Mouse (Mus musculus) hindbrain, embryonic 15.5 days (tissue): ENCODE results near the gene Acvr2b. TPM values are rescaled to one million over a fixed set of nuclear protein-coding genes. Genes with fewer than 3 reads are reported as not detected.

Experiments
- ATAC-seq: fragments of 200-750 bp; cut with Nextera tagmentation; 2 replicates; pipeline ENCODE4 v1.8.0; 2017; ENCODE audit warnings: low read depth, moderate number of reproducible peaks, moderate TSS enrichment; ENCODE audit not compliant: low FRiP score
- H3K27ac ChIP-seq: fragments of 300-500 bp; sonication (generic); replicated peaks from 2 replicates; pipeline ENCODE4 v1.5.1; 2015; ENCODE audit warnings: mild to moderate bottlenecking, inconsistent platforms
- H3K27me3 ChIP-seq: fragments of 300-500 bp; sonication (generic); 2 replicates; pipeline ENCODE4 v1.6.1; 2015; ENCODE audit warnings: control low read depth, inconsistent platforms
- H3K36me3 ChIP-seq: fragments of 300-500 bp; sonication (generic); 2 replicates; pipeline ENCODE4 v1.6.1; 2015; ENCODE audit warnings: control low read depth, inconsistent platforms
- H3K4me1 ChIP-seq: fragments of 300-500 bp; sonication (generic); replicated peaks from 2 replicates; pipeline ENCODE4 v1.6.1; 2015; ENCODE audit warnings: control low read depth, inconsistent platforms
- H3K4me2 ChIP-seq: fragments of 300-500 bp; sonication (generic); 2 replicates; pipeline ENCODE4 v1.6.1; 2015; ENCODE audit warnings: moderate library complexity, mild to moderate bottlenecking, inconsistent platforms
- H3K4me3 ChIP-seq: fragments of 300-500 bp; sonication (generic); 2 replicates; pipeline ENCODE4 v1.5.1; 2015; ENCODE audit warnings: mild to moderate bottlenecking, inconsistent platforms
- H3K9ac ChIP-seq: fragments of 300-500 bp; sonication (generic); 2 replicates; pipeline ENCODE4 v1.6.1; 2015; ENCODE audit warnings: inconsistent platforms
- H3K9me3 ChIP-seq: fragments of 300-500 bp; sonication (generic); 2 replicates; pipeline ENCODE4 v1.6.1; 2016; ENCODE audit warnings: control low read depth, inconsistent platforms
- WGBS: fragments of 180-500 bp; shearing (Covaris S2); methylation state at CpG from one replicate; pipeline ENCODE4 v1.1.7; 2015; 5-methylcytosine and 5-hydroxymethylcytosine counted together
- polyA plus RNA-seq: library from polyadenylated mRNA; unstranded; fragments of >200 nt; fragmentation: Nextera tagmentation; extraction: Ambion mirVana; gene quantifications from 2 replicates; pipeline ENCODE4 v1.2.1, GENCODE M21; 2015

Gene Acvr2b
- polyA plus RNA-seq, 1 experiment from 2014 or later: 52.7 TPM

GRCm38 (mm10) chr9:119378231-119378630, 23.7 kb upstream of the Acvr2b start:
- H3K4me1 ChIP-seq: no peaks in the 10 kb centered on the region; the same call in 1 of the 2 replicates
- no peak for ATAC-seq

GRCm38 (mm10) chr9:119382603-119383002, 19.3 kb upstream of the Acvr2b start:
- no peak for ATAC-seq
- 62% methylated on average over 6 of the region's 6 CpGs for WGBS
- H3K36me3 ChIP-seq: no peaks in the 10 kb centered on the region
- no peaks in the 10 kb centered on the region for H3K27me3 ChIP-seq
- H3K9ac ChIP-seq: no peak overlapping the region
- H3K9me3 ChIP-seq: no peaks in the 10 kb centered on the region
- no peaks in the 10 kb centered on the region; the same call in 1 of the 2 replicates for H3K4me1 ChIP-seq
- H3K4me3 ChIP-seq: no peak overlapping the region
- no peak overlapping the region for H3K4me2 ChIP-seq
- H3K27ac ChIP-seq: no peak overlapping the region

More at GRCm38 (mm10) chr9:119378231-119378630, 23.7 kb upstream of the Acvr2b start:
- Histone ChIP-seq H3K9me3 (no peaks in the 10 kb centered on the region), H3K27me3 (no peaks in the 10 kb centered on the region), H3K27ac (no peak overlapping the region), H3K36me3 (no peaks in the 10 kb centered on the region), H3K9ac (no peak overlapping the region), H3K4me2 (no peak overlapping the region), H3K4me3 (no peak overlapping the region)
- WGBS: 93% methylated on average over 4 of the region's 4 CpGs

- H3K27me3 ChIP-seq: no peaks in the 10 kb centered on the region
- WGBS: 63% methylated on average over 5 of the region's 5 CpGs
- no peak overlapping the region for H3K4me2 ChIP-seq
- no peaks in the 10 kb centered on the region for H3K9me3 ChIP-seq
- no peak overlapping the region for H3K9ac ChIP-seq
- no peak overlapping the region for H3K27ac ChIP-seq
- no peak for ATAC-seq
- no peaks in the 10 kb centered on the region for H3K36me3 ChIP-seq
- H3K4me1 ChIP-seq: no peaks in the 10 kb centered on the region
- no peak overlapping the region for H3K4me3 ChIP-seq
Measured at GRCm38 (mm10) chr9:119388956-119389355, 13.0 kb upstream of the Acvr2b start.

GRCm38 (mm10) chr9:119390214-119390613, 11.7 kb upstream of the Acvr2b start:
- no peaks in the 10 kb centered on the region for H3K9me3 ChIP-seq
- H3K9ac ChIP-seq: no peak overlapping the region
- ATAC-seq: no peak
- WGBS: 95% methylated on average over 2 of the region's 2 CpGs
- H3K4me1 ChIP-seq: no peaks in the 10 kb centered on the region
- H3K36me3 ChIP-seq: no peaks in the 10 kb centered on the region
- no peak overlapping the region for H3K4me3 ChIP-seq
- H3K27ac ChIP-seq: no peak overlapping the region
- no peak overlapping the region for H3K4me2 ChIP-seq
- no peaks in the 10 kb centered on the region for H3K27me3 ChIP-seq

- no peak overlapping the region for H3K4me3 ChIP-seq
- WGBS: 94% methylated on average over 1 of the region's 1 CpGs
- H3K27me3 ChIP-seq: no peaks in the 10 kb centered on the region
- no peaks in the 10 kb centered on the region for H3K4me1 ChIP-seq
- no peak overlapping the region for H3K27ac ChIP-seq
- no peaks in the 10 kb centered on the region for H3K36me3 ChIP-seq
- no peak overlapping the region for H3K9ac ChIP-seq
- no peaks in the 10 kb centered on the region for H3K9me3 ChIP-seq
- no peak overlapping the region for H3K4me2 ChIP-seq
- no peak for ATAC-seq
Measured at GRCm38 (mm10) chr9:119394808-119395207, 7.1 kb upstream of the Acvr2b start.

GRCm38 (mm10) chr9:119401351-119401750, 567 bp upstream of the Acvr2b start:
- Histone ChIP-seq H3K36me3 (no peaks in the 10 kb centered on the region), H3K27me3 (no peaks in the 10 kb centered on the region), H3K27ac (peak overlapping the region; percentile 97), H3K9ac (peak overlapping the region; percentile 93; the same call in 1 of the 2 replicates), H3K4me1 (peaks cover 36% of the 10 kb centered on the region), H3K4me2 (peak overlapping the region; percentile 88), H3K4me3 (peak overlapping the region; percentile 68), H3K9me3 (no peaks in the 10 kb centered on the region)
- 3% methylated on average over 7 of the region's 7 CpGs for WGBS
- no peak; the same call in 1 of the 2 replicates for ATAC-seq

- WGBS: under 1% methylated on average over 119 of the region's 127 CpGs
- H3K27ac ChIP-seq: peak overlapping the region; percentile 97
- ATAC-seq: no peak; the same call in none of the 2 replicates
- peak overlapping the region; percentile 88 for H3K4me2 ChIP-seq
- peaks cover 39% of the 10 kb centered on the region for H3K4me1 ChIP-seq
- no peaks in the 10 kb centered on the region for H3K9me3 ChIP-seq
- no peaks in the 10 kb centered on the region for H3K36me3 ChIP-seq
- peak overlapping the region; percentile 68 for H3K4me3 ChIP-seq
- no peaks in the 10 kb centered on the region for H3K27me3 ChIP-seq
- peak overlapping the region; percentile 93 for H3K9ac ChIP-seq
Measured at GRCm38 (mm10) chr9:119402253-119403235, 626 bp downstream of the Acvr2b start.

GRCm38 (mm10) chr9:119403236-119403641, 1.3 kb downstream of the Acvr2b start:
- no peaks in the 10 kb centered on the region for H3K27me3 ChIP-seq
- ATAC-seq: no peak; the same call in 1 of the 2 replicates
- H3K4me2 ChIP-seq: peak overlapping the region; percentile 88
- peaks cover 39% of the 10 kb centered on the region for H3K4me1 ChIP-seq
- H3K9me3 ChIP-seq: no peaks in the 10 kb centered on the region
- under 1% methylated on average over 26 of the region's 26 CpGs for WGBS
- peak overlapping the region; percentile 97 for H3K27ac ChIP-seq
- peak overlapping the region; percentile 93 for H3K9ac ChIP-seq
- no peaks in the 10 kb centered on the region for H3K36me3 ChIP-seq
- peak overlapping the region; percentile 68 for H3K4me3 ChIP-seq

- peaks cover 42% of the 10 kb centered on the region for H3K4me1 ChIP-seq
- H3K4me2 ChIP-seq: peak overlapping the region; percentile 88
- no peaks in the 10 kb centered on the region for H3K9me3 ChIP-seq
- no peaks in the 10 kb centered on the region for H3K36me3 ChIP-seq
- no peak overlapping the region for H3K9ac ChIP-seq
- no peak overlapping the region for H3K27ac ChIP-seq
- 53% methylated on average over 5 of the region's 5 CpGs for WGBS
- peak overlapping the region; percentile 68 for H3K4me3 ChIP-seq
- no peak for ATAC-seq
- no peaks in the 10 kb centered on the region for H3K27me3 ChIP-seq
Measured at GRCm38 (mm10) chr9:119404090-119404489, 2.2 kb downstream of the Acvr2b start.

GRCm38 (mm10) chr9:119407884-119408283, 6.0 kb downstream of the Acvr2b start:
- ATAC-seq: no peak
- no peaks in the 10 kb centered on the region for H3K9me3 ChIP-seq
- H3K9ac ChIP-seq: no peak overlapping the region
- peaks cover 34% of the 10 kb centered on the region for H3K4me1 ChIP-seq
- no peak overlapping the region for H3K4me2 ChIP-seq
- no peaks in the 10 kb centered on the region for H3K36me3 ChIP-seq
- H3K27ac ChIP-seq: no peak overlapping the region
- 83% methylated on average over 15 of the region's 15 CpGs for WGBS
- no peaks in the 10 kb centered on the region for H3K27me3 ChIP-seq
- no peak overlapping the region for H3K4me3 ChIP-seq

- Histone ChIP-seq H3K36me3 (no peaks in the 10 kb centered on the region), H3K27ac (no peak overlapping the region), H3K9ac (no peak overlapping the region), H3K4me1 (peaks cover 27% of the 10 kb centered on the region), H3K4me2 (no peak overlapping the region), H3K27me3 (no peaks in the 10 kb centered on the region), H3K9me3 (no peaks in the 10 kb centered on the region), H3K4me3 (no peak overlapping the region)
- ATAC-seq: no peak
- 70% methylated on average over 11 of the region's 11 CpGs for WGBS
Measured at GRCm38 (mm10) chr9:119408898-119409664, 7.2 kb downstream of the Acvr2b start.

- H3K9ac ChIP-seq: no peak overlapping the region
- H3K4me3 ChIP-seq: no peak overlapping the region
- ATAC-seq: no peak
- WGBS: 83% methylated on average over 5 of the region's 5 CpGs
- peaks cover 19% of the 10 kb centered on the region for H3K4me1 ChIP-seq
- H3K9me3 ChIP-seq: no peaks in the 10 kb centered on the region
- H3K27me3 ChIP-seq: no peaks in the 10 kb centered on the region
- H3K4me2 ChIP-seq: no peak overlapping the region
- no peaks in the 10 kb centered on the region for H3K36me3 ChIP-seq
- no peak overlapping the region for H3K27ac ChIP-seq
Measured at GRCm38 (mm10) chr9:119409864-119410263, 7.9 kb downstream of the Acvr2b start.
